Mouse (Mus musculus): Measurements from ENCODE around the gene Wdr1. TPM values are rescaled to one million over a fixed set of nuclear protein-coding genes. Genes with fewer than 3 reads are reported as not detected.

Wdr1 gene
- total and polyA plus RNA-seq, 3 experiments, result 108 to 173 (median 142) TPM

DNA sequence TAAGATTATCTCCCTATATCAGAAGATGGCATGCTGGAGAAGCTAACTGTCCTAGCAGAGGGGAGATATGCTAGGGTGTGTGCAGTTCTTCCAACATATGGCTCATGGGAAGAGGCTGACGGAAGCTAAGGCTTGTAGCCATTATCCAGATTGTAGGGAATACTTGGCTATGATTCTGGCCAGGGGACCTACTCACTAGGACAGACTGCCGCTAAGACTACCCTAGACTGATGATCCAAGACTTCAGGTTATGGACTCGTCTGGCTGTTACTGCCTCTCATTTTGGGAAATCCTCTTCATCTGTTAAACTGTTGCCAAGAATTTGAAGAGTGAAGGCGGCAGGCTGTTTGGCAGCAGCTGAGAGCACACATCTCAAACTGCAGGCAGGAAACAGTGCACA lies 20.0 kb upstream of the Wdr1 start:
- H3K36me3 ChIP-seq (replicated peaks in 1 of 2; ENCODE audit: control insufficient read depth in 1 of 2, insufficient read depth in 1 of 2, low read length in 1 of 2), result no peaks in the 10 kb centered on the region
- H3K27me3 ChIP-seq (replicated peaks), result no peaks in the 10 kb centered on the region
- H3K4me1 ChIP-seq (ENCODE audit: control insufficient read depth in 1 of 2, insufficient read depth in 2 of 2), result no peaks in the 10 kb centered on the region
- DNase-seq (ENCODE audit: extremely low read depth), result no peak
- no peak overlapping the region for H3K27ac ChIP-seq (ENCODE audit: insufficient read depth, low read depth)
- TF ChIP-seq JUN (IDR thresholded peaks at IDR 0.05; ENCODE audit: insufficient read depth, low read depth, low read length) (no peak), GABPA (IDR thresholded peaks at IDR 0.05; ENCODE audit: insufficient replicate concordance, low read depth, low read length) (no peak), MAZ (IDR thresholded peaks at IDR 0.05; ENCODE audit: low read depth, low read length) (no peak), ZC3H11A (IDR thresholded peaks at IDR 0.05; ENCODE audit: low read depth, low read length) (no peak), IRF4 (IDR thresholded peaks at IDR 0.05; ENCODE audit: low read depth, low read length) (no peak), UBTF (IDR thresholded peaks at IDR 0.05; ENCODE audit: low read depth, low read length) (no peak), USF2 (conservative IDR thresholded peaks at IDR 0.05; ENCODE audit: low read depth, low read length) (no peak), PAX5 (IDR thresholded peaks at IDR 0.05; ENCODE audit: low read length) (no peak), MEF2A (IDR thresholded peaks at IDR 0.05; ENCODE audit: borderline replicate concordance, low read depth, low read length) (no peak)
- dilution Hi-C loops (cut with MboI; ENCODE audit: extremely low pct_ligation_motif_present, extremely low pct_unique_long_range_greater_than_20kb, low sequenced_read_pairs) (no loop called here), in situ Hi-C loops (cut with MboI; ENCODE audit: low pct_ligation_motif_present, low pct_unique_long_range_greater_than_20kb, low sequenced_read_pairs) (no loop called here)
- H3K9ac ChIP-seq (ENCODE audit: insufficient read depth, low read depth), result no peak overlapping the region
- no peaks in the 10 kb centered on the region for H3K9me3 ChIP-seq (replicated peaks; ENCODE audit: low read length)
- no peak overlapping the region for H3K4me3 ChIP-seq (replicated peaks in 1 of 3; ENCODE audit: low read depth in 2 of 3, low read length in 2 of 3, poor library complexity in 1 of 3)
- H3K4me2 ChIP-seq (ENCODE audit: insufficient read depth, low read depth, poor library complexity, severe bottlenecking), result no peak overlapping the region
- no peaks in the 10 kb centered on the region for H3K79me2 ChIP-seq (replicated peaks; ENCODE audit: control insufficient read depth, extremely low read depth, insufficient read depth, poor library complexity, severe bottlenecking)

DNA sequence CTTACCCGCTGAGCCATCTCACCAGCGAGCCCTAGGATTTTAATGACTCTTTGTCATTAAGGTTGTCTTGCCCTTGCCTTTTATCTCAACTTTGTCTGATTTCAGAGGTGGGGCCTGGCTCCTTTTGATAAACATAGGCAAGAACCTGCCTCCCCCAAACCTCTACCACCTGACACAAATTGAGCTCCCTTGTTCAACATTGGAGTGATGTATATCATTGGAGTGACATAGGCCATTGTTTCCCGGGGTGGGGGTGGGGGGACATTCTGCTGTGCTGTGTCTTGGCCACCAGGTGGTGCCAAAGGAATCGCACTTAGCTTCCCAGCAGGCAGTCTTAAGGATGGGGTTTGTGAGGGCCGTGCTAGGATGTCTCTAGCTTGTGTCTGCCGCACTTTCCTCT lies 17.7 kb upstream of the Wdr1 start:
- Histone ChIP-seq H3K27me3 (replicated peaks) (no peaks in the 10 kb centered on the region), H3K9me3 (replicated peaks; ENCODE audit: low read length) (no peaks in the 10 kb centered on the region), H3K4me1 (ENCODE audit: control insufficient read depth in 1 of 2, insufficient read depth in 2 of 2) (no peaks in the 10 kb centered on the region), H3K4me3 (replicated peaks in 1 of 3; ENCODE audit: low read depth in 2 of 3, low read length in 2 of 3, poor library complexity in 1 of 3) (no peak overlapping the region), H3K36me3 (replicated peaks in 1 of 2; ENCODE audit: control insufficient read depth in 1 of 2, insufficient read depth in 1 of 2, low read length in 1 of 2) (no peaks in the 10 kb centered on the region), H3K4me2 (ENCODE audit: insufficient read depth, low read depth, poor library complexity, severe bottlenecking) (no peak overlapping the region), H3K79me2 (replicated peaks; ENCODE audit: control insufficient read depth, extremely low read depth, insufficient read depth, poor library complexity, severe bottlenecking) (no peaks in the 10 kb centered on the region), H3K27ac (ENCODE audit: insufficient read depth, low read depth) (no peak overlapping the region), H3K9ac (ENCODE audit: insufficient read depth, low read depth) (no peak overlapping the region)
- in situ Hi-C loops (cut with MboI; ENCODE audit: low pct_ligation_motif_present, low pct_unique_long_range_greater_than_20kb, low sequenced_read_pairs), result no loop called here
- TF ChIP-seq ELF1 (IDR thresholded peaks at IDR 0.05; ENCODE audit: low read depth, low read length), result no peak
- TF ChIP-seq MAZ (IDR thresholded peaks at IDR 0.05; ENCODE audit: low read depth, low read length), result peak; percentile 53; the same call in 1 of the 2 replicates
- TF ChIP-seq IRF4 (IDR thresholded peaks at IDR 0.05; ENCODE audit: low read depth, low read length), result peak; percentile 45; the same call in 1 of the 2 replicates
- TF ChIP-seq MEF2A (IDR thresholded peaks at IDR 0.05; ENCODE audit: borderline replicate concordance, low read depth, low read length), result no peak
- no peak for TF ChIP-seq USF1 (IDR thresholded peaks at IDR 0.05; ENCODE audit: low read depth, low read length)
- no peak for TF ChIP-seq JUND (conservative IDR thresholded peaks at IDR 0.05; ENCODE audit: low read depth, low read length)
- no peak for TF ChIP-seq JUN (IDR thresholded peaks at IDR 0.05; ENCODE audit: insufficient read depth, low read depth, low read length)
- peak; percentile 85 for TF ChIP-seq CHD2 (IDR thresholded peaks at IDR 0.05; ENCODE audit: low read length)
- TF ChIP-seq CTCF (conservative IDR thresholded peaks at IDR 0.05 in 1 of 2, IDR thresholded peaks at IDR 0.05 in 1 of 2; ENCODE audit: low read depth in 2 of 2, low read length in 2 of 2), result peak; percentile 61 to 92
- peak; percentile 66 for TF ChIP-seq RAD21 (IDR thresholded peaks at IDR 0.05; ENCODE audit: low read depth, low read length)
- TF ChIP-seq SMC3 (IDR thresholded peaks at IDR 0.05; ENCODE audit: low read depth, low read length), result peak; percentile 86
- TF ChIP-seq NRF1 (IDR thresholded peaks at IDR 0.05; ENCODE audit: low read depth, low read length), result 0 out of 2 replicates have a peak, but pooled peaks have one; percentile 13
- 0 out of 2 replicates have a peak, but pooled peaks have one; percentile 12 for TF ChIP-seq BHLHE40 (IDR thresholded peaks at IDR 0.05; ENCODE audit: low read depth, low read length)
- no peak for TF ChIP-seq KAT2A (IDR thresholded peaks at IDR 0.05; ENCODE audit: insufficient replicate concordance, low read length)
- no peak for TF ChIP-seq ZMIZ1 (IDR thresholded peaks at IDR 0.05; ENCODE audit: low read depth, low read length)
- no peak for TF ChIP-seq RCOR1 (conservative IDR thresholded peaks at IDR 0.05; ENCODE audit: low read depth, low read length)
- no peak for TF ChIP-seq ZKSCAN1 (IDR thresholded peaks at IDR 0.05; ENCODE audit: borderline replicate concordance, low read depth, low read length)
- TF ChIP-seq HCFC1 (IDR thresholded peaks at IDR 0.05; ENCODE audit: low read depth, low read length), result no peak; the same call in 1 of the 2 replicates
- no peak for TF ChIP-seq GABPA (IDR thresholded peaks at IDR 0.05; ENCODE audit: insufficient replicate concordance, low read depth, low read length)
- DNase-seq (ENCODE audit: extremely low read depth), result peak; percentile 52
- dilution Hi-C loops (cut with MboI; ENCODE audit: extremely low pct_ligation_motif_present, extremely low pct_unique_long_range_greater_than_20kb, low sequenced_read_pairs), result no loop called here
